Mouse (Mus musculus) left cerebral cortex, postnatal 10 days (tissue): ENCODE results near the gene Tuba4a. TPM values are rescaled to one million over a fixed set of nuclear protein-coding genes. Genes with fewer than 3 reads are reported as not detected.

Experiments used
- DNase-seq, 2 experiments: peaks; one replicate each; pipeline ENCODE4 v3.0.0; 2021 to 2022; ENCODE audit warnings: low spot score in 2 of 2, mixed read lengths in 1 of 2; ENCODE audit errors: extremely low spot score in 1 of 2
- intact Hi-C: fragments of 180-260 bp; cut with DNase I; formaldehyde crosslinking; loops from one replicate; pipeline ENCODE4 v1.15.1; 2025
- total RNA-seq, 2 experiments: library from RNA; stranded (reverse); gene quantifications; 2 replicates each; pipeline ENCODE4 v1.2.3; 2021

Tuba4a gene
- total RNA-seq, result 100 to 1,000 TPM; 456 to 464 TPM

GRCm38 (mm10) chr1:75219531-75219930 is at the start of gene Tuba4a:
TSS of gene Tuba4a (minus strand) at chr1:75219865.
- intact Hi-C loops, result no loop called here
- DNase-seq, result peak in 1 of 2 experiments; percentile 54

GRCm38 (mm10) chr1:75264091-75264880 is 44.6 kb upstream of the Tuba4a start, which contains the start of gene Ptprn:
TSS of gene Ptprn (minus strand) at chr1:75264502.
- DNase-seq, result peak; percentile 74 to 80
- intact Hi-C loops, result no loop called here

GRCm38 (mm10) chr1:75262969-75263951 is 43.6 kb upstream of the Tuba4a start:
- DNase-seq, result peak in 1 of 2 experiments; percentile 69
- intact Hi-C loops, result no loop called here

GRCm38 (mm10) chr1:75261278-75261677 is 41.6 kb upstream of the Tuba4a start:
- intact Hi-C loops, result no loop called here

GRCm38 (mm10) chr1:75255516-75256046 is 35.9 kb upstream of the Tuba4a start:
- intact Hi-C loops, result no loop called here
- DNase-seq, result no peak

More at GRCm38 (mm10) chr1:75261278-75261677, 41.6 kb upstream of the Tuba4a start:
- DNase-seq, result no peak

GRCm38 (mm10) chr1:75254625-75255013 is 35.0 kb upstream of the Tuba4a start:
- no peak for DNase-seq
- intact Hi-C loops, result loop anchor here (5.0 kb wide), 1 partner anchor 38 kb away; no protein-coding TSS in a partner anchor

- peak; percentile 81 to 82 for DNase-seq
- intact Hi-C loops, result loop anchor here (5.0 kb wide), 1 partner anchor 38 kb away; no protein-coding TSS in a partner anchor
These were observed 34.4 kb upstream of the Tuba4a start for GRCm38 (mm10) chr1:75253849-75254624.

- no peak for DNase-seq
- intact Hi-C loops, result loop anchor here (5.0 kb wide), 1 partner anchor 39 kb away; no protein-coding TSS in a partner anchor
These were observed 33.4 kb upstream of the Tuba4a start for GRCm38 (mm10) chr1:75253029-75253428.

- intact Hi-C loops, result loop anchor here (5.0 kb wide), 1 partner anchor 40 kb away; no protein-coding TSS in a partner anchor
- DNase-seq, result no peak
These were observed 32.6 kb upstream of the Tuba4a start for GRCm38 (mm10) chr1:75252308-75252707.

GRCm38 (mm10) chr1:75251112-75251970 is 31.7 kb upstream of the Tuba4a start:
- intact Hi-C loops, result loop anchor here (5.0 kb wide), 1 partner anchor 41 kb away; no protein-coding TSS in a partner anchor
- peak in 1 of 2 experiments; percentile 76 for DNase-seq

- intact Hi-C loops, result loop anchor here (5.0 kb wide), 1 partner anchor 42 kb away; no protein-coding TSS in a partner anchor
- no peak for DNase-seq
These were observed 30.8 kb upstream of the Tuba4a start for GRCm38 (mm10) chr1:75250498-75250897.

GRCm38 (mm10) chr1:75248041-75248772 is 28.5 kb upstream of the Tuba4a start:
- DNase-seq, result peak in 1 of 2 experiments; percentile 55
- intact Hi-C loops, result no loop called here

GRCm38 (mm10) chr1:75247071-75247930 is 27.6 kb upstream of the Tuba4a start:
- intact Hi-C loops, result no loop called here
- DNase-seq, result no peak

GRCm38 (mm10) chr1:75244836-75245235 is 25.2 kb upstream of the Tuba4a start:
- DNase-seq, result peak in 1 of 2 experiments; percentile 66
- intact Hi-C loops, result no loop called here

GRCm38 (mm10) chr1:75244175-75244826 is 24.6 kb upstream of the Tuba4a start:
- DNase-seq, result no peak
- intact Hi-C loops, result no loop called here
